Mouse (Mus musculus) granulocyte monocyte progenitor cell, adult 5-6 weeks (primary cell): ENCODE data around the gene Gimap9. TPM values are rescaled to one million over a fixed set of nuclear protein-coding genes. Genes with fewer than 3 reads are reported as not detected.
"Not testable (repeated sequence)": the region's sequence is repeated elsewhere in the genome, so short reads cannot be mapped to it uniquely, and the experiment has no call there.

Experiments
- ATAC-seq: replicated peaks from 2 replicates; pipeline ENCODE4 v1.8.0; 2016; ENCODE audit warnings: mild to moderate bottlenecking, moderate TSS enrichment, inconsistent platforms; ENCODE audit not compliant: poor library complexity, severe bottlenecking
- total RNA-seq, 2 experiments: library from RNA; stranded (forward) in 1 of 2; stranded (reverse) in 1 of 2; fragments of 200-712, 200-1000 nt in 1 of 2; fragments of >200 nt in 1 of 2; fragmentation: Nextera tagmentation in 1 of 2; gene quantifications; 2 replicates each; pipeline ENCODE4 v1.2.3; 2014 to 2017

Gene Gimap9
- total RNA-seq, 2 experiments from 2014 or later, result 8.3 to 16.1 TPM

DNA sequence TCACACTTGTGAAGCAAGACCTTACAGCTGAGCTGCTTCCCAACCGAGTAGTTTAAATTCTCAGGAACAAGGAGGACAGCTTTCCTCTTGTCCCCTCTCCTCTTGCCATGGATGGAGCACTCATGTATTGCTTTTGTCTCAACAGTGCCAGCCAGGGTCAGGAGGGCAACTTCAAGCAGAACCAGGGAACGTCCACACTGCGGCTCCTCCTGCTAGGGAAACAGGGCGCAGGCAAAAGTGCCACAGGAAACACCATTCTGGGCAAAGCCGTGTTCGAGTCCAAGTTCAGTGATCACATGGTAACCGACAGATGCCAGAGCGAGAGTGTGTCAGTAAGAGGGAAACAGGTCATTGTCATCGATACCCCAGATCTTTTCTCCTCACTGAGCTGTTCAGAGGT is 25.9 kb upstream of the Gimap9 start:
- no peak for ATAC-seq

DNA sequence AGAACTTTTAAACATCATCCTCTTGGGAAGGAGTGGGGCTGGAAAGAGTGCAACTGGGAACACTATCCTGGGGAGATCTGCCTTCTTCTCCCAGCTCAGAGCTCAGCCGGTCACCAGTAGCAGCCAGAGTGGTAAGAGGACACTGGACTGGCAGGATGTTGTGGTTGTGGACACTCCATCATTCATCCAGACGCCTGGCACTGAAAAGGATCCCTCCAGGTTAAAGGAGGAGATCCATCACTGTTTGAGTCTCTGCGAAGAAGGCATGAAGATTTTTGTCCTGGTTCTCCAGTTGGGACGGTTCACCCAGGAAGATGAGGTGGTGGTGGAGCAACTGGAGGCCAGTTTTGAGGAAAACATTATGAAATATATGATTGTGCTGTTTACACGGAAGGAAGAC is 17.2 kb upstream of the Gimap9 start:
- ATAC-seq, result no peak

DNA sequence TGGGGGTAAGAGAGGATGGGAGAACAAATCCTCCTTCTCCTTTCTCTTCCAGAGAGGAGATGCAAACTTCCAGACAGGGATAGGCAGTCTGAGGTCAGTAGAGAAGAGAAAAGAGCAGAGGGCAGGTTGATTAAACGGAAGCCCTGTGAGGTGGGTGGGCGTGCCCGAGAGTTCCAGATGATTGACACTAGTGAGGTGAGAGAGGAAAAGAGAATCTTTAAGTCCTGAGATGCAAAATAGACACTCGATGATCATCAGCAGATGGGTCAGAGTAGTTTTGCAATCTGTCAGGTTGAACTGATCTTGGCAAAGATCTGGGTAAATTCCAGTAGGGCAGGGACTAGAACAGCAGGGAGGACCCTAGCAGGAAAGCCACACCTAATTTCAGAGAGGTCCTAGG is 11.2 kb upstream of the Gimap9 start:
- no peak for ATAC-seq

DNA sequence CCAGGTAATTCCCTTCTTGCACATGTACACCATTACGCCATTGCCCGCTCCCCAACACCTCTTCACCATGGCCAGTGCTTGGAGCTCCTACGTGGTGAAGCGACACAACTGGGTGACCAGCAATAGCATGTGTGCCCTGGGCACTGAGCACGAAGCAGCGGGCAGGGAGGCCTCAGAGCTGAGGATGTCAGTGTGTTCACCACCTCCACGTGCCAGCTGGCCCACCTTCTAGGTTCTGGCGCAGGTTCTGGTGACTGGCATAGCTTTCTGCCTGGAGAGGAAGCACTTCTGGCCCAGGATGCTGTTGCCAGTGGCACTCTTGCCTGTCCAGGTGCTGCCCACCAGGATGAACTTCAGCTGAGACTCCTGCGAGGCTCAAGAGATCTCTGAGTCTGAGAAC is 10.5 kb upstream of the Gimap9 start:
- no peak for ATAC-seq

DNA sequence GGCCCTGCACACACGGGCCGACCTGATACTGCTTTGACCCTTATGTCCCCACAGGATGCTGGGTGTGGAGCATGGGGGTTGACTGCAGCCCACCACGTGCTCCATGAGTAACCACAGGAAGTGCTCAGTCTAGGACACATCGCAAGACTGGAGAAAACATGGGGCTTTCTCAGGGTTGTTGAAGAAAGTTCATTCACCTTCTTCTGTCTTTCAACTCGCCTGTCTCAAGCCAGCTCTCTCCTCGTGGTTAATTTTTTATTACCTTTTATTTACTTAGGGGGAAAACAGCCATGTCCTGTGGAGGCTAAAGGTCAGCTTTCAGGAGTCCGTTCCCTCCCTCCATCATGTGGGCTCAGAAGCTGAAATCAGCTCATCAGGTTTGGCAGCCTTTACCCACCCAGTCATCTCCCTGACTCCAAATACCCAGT is 9.8 kb upstream of the Gimap9 start:
- ATAC-seq, result no peak

DNA sequence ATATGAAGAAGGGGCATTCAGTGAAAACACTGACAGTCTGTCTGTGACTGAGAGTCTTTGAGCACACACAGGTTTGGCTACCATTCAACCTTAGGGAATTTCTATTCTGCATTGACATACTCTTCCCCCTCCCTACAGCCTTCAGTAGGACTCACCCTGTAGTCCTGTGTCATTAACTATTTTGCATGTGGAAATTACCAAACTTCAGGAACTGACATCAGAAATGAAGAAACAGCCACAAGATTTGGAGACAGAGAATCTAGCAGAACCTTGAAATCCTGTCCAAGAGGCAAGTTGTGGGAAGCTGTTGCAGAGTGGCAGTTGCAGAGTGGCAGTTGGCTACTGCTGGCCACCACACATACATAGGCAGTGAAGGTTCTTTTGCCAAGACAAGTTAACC is 7.9 kb upstream of the Gimap9 start:
- peak; percentile 76 for ATAC-seq

DNA sequence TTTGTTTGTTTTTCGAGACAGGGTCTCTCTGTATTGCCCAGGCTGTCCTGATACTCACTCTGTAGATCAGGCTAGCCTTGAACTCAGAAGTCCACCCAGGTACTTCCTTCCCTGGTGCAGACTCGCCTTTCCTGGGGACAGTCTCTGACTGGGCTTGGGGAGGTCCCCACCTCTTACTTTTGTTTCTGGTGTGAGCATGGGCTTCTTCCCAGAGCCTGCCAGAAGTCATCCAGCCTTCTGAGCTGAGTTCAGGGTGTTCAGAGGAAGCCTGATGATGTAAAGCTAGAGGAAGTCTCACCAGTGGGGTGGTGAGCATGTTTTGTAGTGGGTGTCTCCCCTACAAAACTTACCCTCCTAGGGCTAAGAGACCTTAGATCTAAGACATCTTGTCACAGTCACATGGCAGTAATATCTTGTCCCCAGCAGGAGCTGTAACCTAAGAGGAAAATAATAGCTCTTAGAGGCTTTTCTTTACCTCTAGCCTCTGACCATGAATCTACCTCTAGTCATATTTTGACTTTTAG is 6.4 kb upstream of the Gimap9 start:
- ATAC-seq, result no peak

DNA sequence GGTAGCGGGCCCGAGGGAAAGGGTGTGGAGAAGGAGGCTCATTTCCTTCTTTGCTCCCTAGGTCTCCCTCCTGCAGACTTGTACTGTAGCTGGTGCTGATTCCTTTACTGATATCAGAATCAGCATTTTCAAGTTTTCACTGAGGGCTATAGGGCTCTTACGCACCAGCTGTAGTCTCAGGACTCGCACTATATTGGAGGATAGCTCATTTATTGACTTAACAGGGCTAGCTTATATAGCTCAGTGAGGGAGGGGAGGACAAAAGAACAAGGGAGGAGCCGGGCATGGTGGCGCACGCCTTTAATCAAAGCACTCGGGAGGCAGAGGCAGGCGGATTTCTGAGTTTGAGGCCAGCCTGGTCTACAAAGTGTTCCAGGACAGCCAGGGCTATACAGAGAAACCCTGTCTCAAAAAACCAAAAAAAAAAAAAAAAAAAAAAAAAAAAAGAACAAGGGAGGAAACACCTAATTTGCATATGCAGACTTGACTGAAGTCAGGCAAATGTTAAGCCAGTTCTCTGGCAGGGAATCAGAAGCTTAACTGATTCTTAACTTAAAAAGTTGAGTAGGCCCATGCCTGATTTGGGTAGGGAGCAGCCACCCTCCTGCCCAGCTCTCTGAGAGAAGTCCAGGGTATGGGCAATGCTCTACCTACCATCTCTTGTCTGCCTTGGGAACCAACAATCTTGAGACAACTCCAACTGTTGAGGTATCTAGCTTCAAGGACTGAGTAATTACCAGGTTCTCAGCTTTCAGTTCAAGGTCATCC is 1.5 kb upstream of the Gimap9 start:
- ATAC-seq, result no peak

DNA sequence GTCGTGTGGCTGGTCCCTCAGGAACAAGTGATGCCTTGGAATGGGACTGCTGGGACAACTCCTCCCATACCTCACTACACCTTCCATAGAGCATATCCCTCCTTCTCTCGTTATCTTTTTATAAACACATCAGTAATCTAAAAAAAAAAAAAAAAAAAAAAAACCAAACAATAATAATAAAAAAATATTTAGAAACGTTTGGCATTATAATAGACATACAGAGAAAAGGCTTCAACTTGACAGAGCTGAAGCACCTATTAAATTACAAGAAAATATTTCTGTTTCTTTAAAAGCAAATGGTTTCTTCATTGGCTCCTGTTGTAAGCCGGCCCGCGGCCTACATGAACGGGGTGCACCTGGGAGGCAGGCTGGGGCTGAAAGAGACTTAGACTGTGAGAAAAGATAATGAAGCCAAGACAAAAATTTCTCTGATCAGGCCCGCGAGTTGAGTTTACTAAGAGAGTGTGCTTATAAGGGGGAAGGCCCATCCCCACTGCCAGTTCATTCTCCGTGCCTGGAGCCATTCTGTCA is 464 bp upstream of the Gimap9 start:
- no peak for ATAC-seq

DNA sequence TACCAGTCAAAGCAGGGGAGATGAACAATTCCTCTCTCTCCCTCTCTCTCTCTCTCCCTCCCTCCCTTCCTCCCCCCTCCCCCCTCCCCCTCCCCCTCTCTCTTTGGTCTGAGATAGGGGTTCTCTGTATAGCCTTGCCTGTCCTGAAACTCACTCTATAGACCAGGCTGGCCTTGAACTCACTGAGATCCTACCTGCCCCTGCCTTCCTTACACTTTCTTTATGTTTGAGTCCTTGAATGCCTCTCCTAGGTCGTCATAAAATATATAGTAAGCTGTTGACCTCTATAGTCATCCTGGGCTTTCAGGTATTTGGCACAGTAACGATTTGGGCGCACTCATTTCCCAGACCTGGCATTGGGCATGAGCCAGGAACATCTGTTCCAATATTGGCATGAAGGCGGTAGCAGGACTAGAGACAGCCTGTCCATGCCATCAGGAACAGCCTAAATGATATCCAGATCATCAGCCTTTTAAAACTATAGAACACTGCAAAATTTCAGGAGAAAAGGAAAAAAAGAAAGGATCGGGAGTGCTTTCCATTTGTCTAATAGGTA is 1.0 kb downstream of the Gimap9 start:
- ATAC-seq, result no peak

DNA sequence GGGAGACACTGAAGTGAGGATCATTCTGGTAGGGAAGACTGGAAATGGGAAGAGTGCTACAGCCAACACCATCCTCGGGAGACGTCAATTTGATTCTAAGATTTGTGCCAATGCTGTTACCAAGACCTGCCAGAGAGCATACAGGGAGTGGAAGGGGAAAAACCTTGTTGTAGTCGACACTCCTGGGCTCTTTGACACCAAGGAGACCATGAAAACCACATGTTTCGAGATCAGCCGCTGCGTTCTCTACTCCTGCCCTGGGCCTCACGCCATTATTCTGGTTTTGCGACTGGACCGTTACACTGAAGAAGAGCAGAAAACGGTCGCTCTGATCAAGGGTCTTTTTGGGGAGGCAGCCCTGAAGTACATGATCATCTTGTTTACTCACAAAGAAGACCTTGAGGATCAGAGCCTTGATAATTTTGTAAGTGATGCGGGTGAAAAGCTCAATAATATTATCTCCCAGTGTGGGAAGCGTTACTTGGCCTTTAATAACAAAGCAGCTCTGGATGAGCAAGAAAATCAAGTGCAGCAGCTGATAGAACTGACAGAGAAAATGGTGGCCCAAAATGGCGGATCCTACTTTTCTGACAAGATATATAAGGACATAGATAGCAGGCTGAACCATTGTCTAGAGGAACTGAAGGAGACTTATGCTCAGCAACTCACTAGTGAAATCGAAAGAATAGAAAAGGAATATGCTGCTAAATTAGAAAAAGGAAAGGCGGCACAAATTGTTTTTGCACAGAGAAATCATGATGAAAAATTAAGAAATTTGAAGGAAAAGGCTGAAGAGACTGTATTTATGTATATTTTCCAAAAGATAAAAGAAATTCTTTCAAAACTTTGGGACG is 1.8 kb downstream of the Gimap9 start:
- no peak for ATAC-seq

DNA sequence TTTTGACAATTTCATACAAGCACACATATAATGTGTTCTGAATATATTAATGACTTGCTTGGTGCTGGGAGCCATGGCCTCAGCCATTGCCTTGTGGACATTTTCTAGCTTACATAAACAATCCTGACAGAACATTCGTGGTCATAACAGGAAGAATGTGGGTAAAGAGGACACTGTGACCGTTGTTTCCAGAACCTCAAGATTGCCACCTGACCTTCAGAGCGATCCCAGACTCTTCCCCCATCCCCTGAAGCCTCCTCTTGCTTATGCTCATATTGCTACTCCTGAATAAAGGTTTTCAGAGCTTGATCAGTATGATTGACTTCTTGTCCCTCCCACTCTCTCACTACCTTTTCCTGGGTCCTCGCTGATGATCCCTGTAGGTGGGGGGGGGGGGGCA is 2.5 kb downstream of the Gimap9 start:
- peak; percentile 47 for ATAC-seq

DNA sequence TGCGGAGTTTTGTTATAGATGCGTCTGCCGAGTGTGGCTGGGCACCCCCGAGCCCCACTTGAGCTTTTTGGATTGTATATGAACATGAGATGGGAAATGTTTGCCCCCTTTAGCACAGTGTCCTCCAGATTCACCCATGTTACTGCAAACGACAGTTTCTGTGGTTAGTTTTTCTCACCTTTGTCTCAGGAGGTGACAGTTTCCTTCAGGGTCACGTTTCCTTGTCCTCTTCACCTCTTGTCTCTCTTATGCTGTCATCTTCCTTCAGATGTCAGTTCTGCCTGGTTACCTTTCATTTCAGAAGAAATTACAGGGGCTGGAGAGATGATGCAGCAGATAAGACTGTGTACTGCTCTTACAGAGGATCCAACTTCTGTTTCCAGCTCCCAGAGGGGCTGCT is 3.8 kb downstream of the Gimap9 start:
- ATAC-seq, result no peak

DNA sequence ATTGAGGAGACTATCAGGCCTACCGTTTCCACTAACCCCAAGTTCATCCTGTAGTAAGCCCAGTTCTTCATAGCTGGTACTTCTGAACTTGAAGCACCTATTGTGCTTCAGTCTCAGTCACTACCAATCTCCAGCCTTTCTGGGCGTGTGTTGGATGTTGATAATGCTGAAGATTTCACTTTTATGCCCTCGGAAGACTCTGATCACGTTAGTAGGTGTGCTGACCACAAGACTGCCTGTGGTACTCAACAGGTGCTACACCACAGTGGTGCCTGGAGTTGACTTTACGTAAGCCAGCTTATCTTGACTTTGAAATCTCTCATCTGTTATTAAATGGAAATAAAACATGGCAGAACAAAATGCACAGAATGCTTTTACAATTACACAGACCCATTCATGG is 4.5 kb downstream of the Gimap9 start:
- ATAC-seq, result no peak

DNA sequence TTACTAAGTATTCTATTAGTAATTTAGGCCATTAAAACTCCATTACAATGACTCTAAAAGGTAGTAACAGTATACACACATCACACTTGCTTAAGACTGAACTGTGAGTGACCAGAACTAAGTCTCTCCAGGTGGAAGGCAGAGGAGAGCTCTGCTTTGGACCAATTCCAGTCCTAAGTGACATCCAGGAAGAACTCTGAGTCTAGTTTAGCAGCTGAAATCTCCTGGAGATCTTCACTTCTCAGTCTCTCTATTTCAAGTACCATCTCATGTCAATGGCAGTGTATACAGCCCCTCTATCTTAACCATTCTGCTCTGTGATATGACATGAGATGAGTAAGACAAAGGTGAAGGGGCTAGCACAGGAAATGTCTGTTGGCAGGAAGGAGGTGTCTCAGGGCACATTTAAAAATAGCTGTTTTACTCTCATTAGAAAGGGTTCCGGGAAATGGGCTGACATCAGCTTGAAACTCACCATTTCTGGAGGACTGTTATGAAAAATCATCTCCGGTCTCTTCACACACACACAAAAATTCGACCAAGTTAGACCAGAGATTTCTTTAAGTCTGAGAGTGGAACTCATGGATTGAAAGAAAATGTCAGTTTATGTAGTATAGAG is 5.7 kb downstream of the Gimap9 start:
- no peak for ATAC-seq

DNA sequence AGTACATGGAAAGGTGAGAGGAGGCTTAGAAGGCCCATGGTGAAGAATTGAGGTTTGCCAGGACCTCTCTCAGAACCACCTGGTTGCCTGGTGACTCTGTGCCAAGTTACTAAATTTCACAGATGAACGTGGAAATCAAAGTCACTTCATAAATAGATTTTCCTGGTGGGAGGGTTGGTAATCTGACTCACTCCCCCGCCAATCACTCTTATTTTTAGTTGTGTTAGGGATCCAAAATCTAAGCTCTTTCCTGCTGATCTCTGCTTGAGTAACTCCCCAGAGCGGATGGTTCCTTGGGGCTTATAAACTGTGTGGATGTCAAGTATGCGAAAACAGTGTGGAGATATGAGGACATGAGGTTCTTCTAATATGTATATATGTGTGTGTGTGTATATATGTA is 6.3 kb downstream of the Gimap9 start:
- ATAC-seq, result no peak

DNA sequence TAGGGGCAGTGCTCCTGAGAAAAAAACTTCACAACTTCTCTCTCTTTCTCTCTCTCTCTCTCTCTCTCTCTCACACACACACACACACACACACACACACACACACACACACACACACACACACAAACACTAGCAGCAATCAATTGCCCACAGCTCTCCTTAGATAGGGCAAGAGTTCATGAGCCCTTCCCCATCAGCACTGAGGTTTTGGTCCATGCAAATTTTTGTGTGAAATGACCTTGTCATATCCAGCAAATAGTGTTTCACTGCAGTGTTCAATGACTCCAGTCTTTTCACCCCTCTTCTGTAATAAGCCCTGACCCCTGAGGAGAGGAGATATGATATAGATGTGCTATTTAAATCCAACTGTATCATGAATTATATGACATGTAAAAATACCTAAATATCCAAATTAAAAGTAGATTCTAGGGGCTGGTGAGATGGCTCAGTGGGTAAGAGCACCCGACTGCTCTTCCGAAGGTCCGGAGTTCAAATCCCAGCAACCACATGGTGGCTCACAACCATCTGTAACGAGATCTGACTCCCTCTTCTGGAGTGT is 7.4 kb downstream of the Gimap9 start:
- not testable (repeated sequence) for ATAC-seq

DNA sequence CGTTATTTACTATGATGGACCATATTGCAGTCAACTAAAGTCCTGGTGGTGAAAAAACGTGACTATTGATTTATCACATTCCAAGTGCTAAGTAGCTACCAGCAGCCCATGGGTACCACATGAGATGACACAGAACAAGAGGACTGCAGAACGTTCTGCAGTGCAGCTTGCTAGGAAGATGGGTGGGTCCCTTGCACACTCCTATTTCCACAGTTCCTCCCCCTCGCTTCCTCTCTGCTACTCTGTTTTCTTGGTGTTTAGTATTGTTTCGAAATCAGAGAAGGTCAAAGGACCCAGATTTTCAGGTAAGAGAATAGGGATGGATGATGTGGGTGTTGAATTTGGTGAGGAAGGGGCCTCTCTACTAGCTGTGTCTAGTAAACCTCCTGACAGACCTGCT is 8.4 kb downstream of the Gimap9 start, which contains the start of gene Gimap4:
Gene Gimap4 (plus strand): TSS at position 231 of the 400 bp plus-strand sequence.
- no peak for ATAC-seq

DNA sequence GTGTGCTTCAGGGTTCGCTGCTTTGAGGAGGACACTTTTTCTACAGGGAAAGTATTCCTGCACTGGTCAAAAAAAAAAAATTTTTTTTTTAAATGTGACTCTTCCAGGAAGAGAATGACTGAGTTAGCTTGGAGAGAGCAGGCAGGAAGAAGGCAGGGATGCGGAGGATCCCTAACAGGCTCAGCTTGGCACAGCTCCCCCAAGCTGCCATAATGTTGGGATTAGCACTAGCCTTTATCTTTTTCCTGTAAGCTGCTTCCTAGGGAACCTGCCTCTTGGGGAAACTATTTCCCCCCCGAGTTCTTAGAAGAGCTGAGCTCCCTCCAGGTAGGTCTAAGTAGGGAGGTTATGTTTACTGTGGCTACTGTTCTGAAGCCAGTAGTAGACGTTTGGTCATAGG is 8.9 kb downstream of the Gimap9 start:
- ATAC-seq, result no peak

DNA sequence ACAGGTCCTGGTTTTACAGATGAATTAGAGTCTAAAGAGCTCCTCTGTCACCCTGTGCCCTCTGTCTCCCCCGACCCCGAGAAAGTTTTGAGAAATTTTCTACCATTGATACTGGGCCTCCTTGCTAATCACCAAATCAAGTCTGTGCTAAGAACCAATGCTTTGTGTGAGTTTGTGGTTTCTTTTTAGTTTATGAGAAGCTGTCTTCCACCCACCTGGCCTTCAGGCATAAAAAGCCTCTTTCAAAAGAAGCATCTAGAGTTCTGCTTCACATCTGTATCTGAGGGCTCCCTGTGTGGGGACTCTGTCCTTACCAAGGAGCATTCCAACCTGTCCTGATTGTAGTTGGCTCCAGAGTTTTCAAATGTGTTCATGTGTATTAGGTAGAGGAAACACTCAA is 9.3 kb downstream of the Gimap9 start:
- ATAC-seq, result no peak
